Mouse (Mus musculus): Measurements from ENCODE around the gene Srcin1. TPM values are rescaled to one million over a fixed set of nuclear protein-coding genes. Genes with fewer than 3 reads are reported as not detected.

The Srcin1 gene
- polyA plus RNA-seq, 1 experiment from 2014 or later, result 0.08 TPM

GRCm38 (mm10) chr11:97523107-97523506 is 52.9 kb downstream of the Srcin1 start:
- Histone ChIP-seq H3K9ac (ENCODE audit: low read length) (no peak overlapping the region), H3K27me3 (ENCODE audit: control insufficient read depth, insufficient read depth, low read length) (peaks cover 16% of the 10 kb centered on the region; the same call in 1 of the 2 replicates), H3K4me1 (ENCODE audit: control insufficient read depth, insufficient read depth, low read length) (no peaks in the 10 kb centered on the region), H3K9me3 (replicated peaks; ENCODE audit: control insufficient read depth, low read length) (no peaks in the 10 kb centered on the region), H3K4me3 (ENCODE audit: low read length) (no peak overlapping the region), H3K27ac (ENCODE audit: low read length) (no peak overlapping the region), H3K4me2 (ENCODE audit: low read depth, low read length) (no peak overlapping the region), H3K36me3 (ENCODE audit: control insufficient read depth, insufficient read depth) (no peaks in the 10 kb centered on the region)
- WGBS, result 82% methylated on average over 14 of the region's 14 CpGs
- ATAC-seq (replicated peaks; ENCODE audit: extremely low read depth, insufficient read depth, low FRiP score), result no peak

GRCm38 (mm10) chr11:97521741-97522474 is 54.1 kb downstream of the Srcin1 start:
- Histone ChIP-seq H3K9ac (ENCODE audit: low read length) (no peak overlapping the region), H3K4me2 (ENCODE audit: low read depth, low read length) (no peak overlapping the region), H3K9me3 (replicated peaks; ENCODE audit: control insufficient read depth, low read length) (no peaks in the 10 kb centered on the region), H3K27me3 (ENCODE audit: control insufficient read depth, insufficient read depth, low read length) (peaks cover 16% of the 10 kb centered on the region; the same call in 1 of the 2 replicates), H3K4me1 (ENCODE audit: control insufficient read depth, insufficient read depth, low read length) (no peaks in the 10 kb centered on the region), H3K4me3 (ENCODE audit: low read length) (no peak overlapping the region), H3K27ac (ENCODE audit: low read length) (no peak overlapping the region), H3K36me3 (ENCODE audit: control insufficient read depth, insufficient read depth) (no peaks in the 10 kb centered on the region)
- ATAC-seq (replicated peaks; ENCODE audit: extremely low read depth, insufficient read depth, low FRiP score), result no peak
- 73% methylated on average over 29 of the region's 29 CpGs for WGBS

- no peaks in the 10 kb centered on the region for H3K4me1 ChIP-seq (ENCODE audit: control insufficient read depth, insufficient read depth, low read length)
- H3K4me3 ChIP-seq (ENCODE audit: low read length), result no peak overlapping the region
- H3K27me3 ChIP-seq (ENCODE audit: control insufficient read depth, insufficient read depth, low read length), result peaks cover 14% of the 10 kb centered on the region; the same call in 1 of the 2 replicates
- H3K9me3 ChIP-seq (replicated peaks; ENCODE audit: control insufficient read depth, low read length), result no peaks in the 10 kb centered on the region
- H3K9ac ChIP-seq (ENCODE audit: low read length), result no peak overlapping the region
- WGBS, result 86% methylated on average over 7 of the region's 7 CpGs
- no peak overlapping the region for H3K4me2 ChIP-seq (ENCODE audit: low read depth, low read length)
- no peak overlapping the region for H3K27ac ChIP-seq (ENCODE audit: low read length)
- H3K36me3 ChIP-seq (ENCODE audit: control insufficient read depth, insufficient read depth), result no peaks in the 10 kb centered on the region
- no peak for ATAC-seq (replicated peaks; ENCODE audit: extremely low read depth, insufficient read depth, low FRiP score)
These were observed 55.4 kb downstream of the Srcin1 start for GRCm38 (mm10) chr11:97520541-97520940.

- Histone ChIP-seq H3K4me2 (ENCODE audit: low read depth, low read length) (no peak overlapping the region), H3K27me3 (ENCODE audit: control insufficient read depth, insufficient read depth, low read length) (peaks cover 3% of the 10 kb centered on the region; the same call in 1 of the 2 replicates), H3K9me3 (replicated peaks; ENCODE audit: control insufficient read depth, low read length) (no peaks in the 10 kb centered on the region), H3K4me1 (ENCODE audit: control insufficient read depth, insufficient read depth, low read length) (no peaks in the 10 kb centered on the region), H3K4me3 (ENCODE audit: low read length) (no peak overlapping the region), H3K9ac (ENCODE audit: low read length) (no peak overlapping the region), H3K36me3 (ENCODE audit: control insufficient read depth, insufficient read depth) (no peaks in the 10 kb centered on the region), H3K27ac (ENCODE audit: low read length) (no peak overlapping the region)
- ATAC-seq (replicated peaks; ENCODE audit: extremely low read depth, insufficient read depth, low FRiP score), result no peak
- WGBS, result 84% methylated on average over 3 of the region's 3 CpGs
These were observed 62.9 kb downstream of the Srcin1 start for GRCm38 (mm10) chr11:97513066-97513465.

GRCm38 (mm10) chr11:97512511-97512910 is 63.5 kb downstream of the Srcin1 start:
- Histone ChIP-seq H3K4me3 (ENCODE audit: low read length) (peak overlapping the region; percentile 9; the same call in 1 of the 2 replicates), H3K9me3 (replicated peaks; ENCODE audit: control insufficient read depth, low read length) (no peaks in the 10 kb centered on the region), H3K27me3 (ENCODE audit: control insufficient read depth, insufficient read depth, low read length) (peaks cover 3% of the 10 kb centered on the region; the same call in 1 of the 2 replicates), H3K4me1 (ENCODE audit: control insufficient read depth, insufficient read depth, low read length) (no peaks in the 10 kb centered on the region), H3K9ac (ENCODE audit: low read length) (no peak overlapping the region), H3K4me2 (ENCODE audit: low read depth, low read length) (peak overlapping the region; percentile 39), H3K27ac (ENCODE audit: low read length) (peak overlapping the region; percentile 70), H3K36me3 (ENCODE audit: control insufficient read depth, insufficient read depth) (no peaks in the 10 kb centered on the region)
- WGBS, result 74% methylated on average over 6 of the region's 6 CpGs
- no peak for ATAC-seq (replicated peaks; ENCODE audit: extremely low read depth, insufficient read depth, low FRiP score)

GRCm38 (mm10) chr11:97511661-97512369 is 64.2 kb downstream of the Srcin1 start:
- H3K27ac ChIP-seq (ENCODE audit: low read length), result peak overlapping the region; percentile 70
- no peaks in the 10 kb centered on the region for H3K36me3 ChIP-seq (ENCODE audit: control insufficient read depth, insufficient read depth)
- 39% methylated on average over 13 of the region's 13 CpGs for WGBS
- peak overlapping the region; percentile 12 for H3K9ac ChIP-seq (ENCODE audit: low read length)
- H3K9me3 ChIP-seq (replicated peaks; ENCODE audit: control insufficient read depth, low read length), result no peaks in the 10 kb centered on the region
- ATAC-seq (replicated peaks; ENCODE audit: extremely low read depth, insufficient read depth, low FRiP score), result peak; percentile 49; the same call in 1 of the 2 replicates
- H3K27me3 ChIP-seq (ENCODE audit: control insufficient read depth, insufficient read depth, low read length), result peaks cover 3% of the 10 kb centered on the region; the same call in 1 of the 2 replicates
- H3K4me1 ChIP-seq (ENCODE audit: control insufficient read depth, insufficient read depth, low read length), result no peaks in the 10 kb centered on the region
- peak overlapping the region; percentile 28 for H3K4me3 ChIP-seq (ENCODE audit: low read length)
- H3K4me2 ChIP-seq (ENCODE audit: low read depth, low read length), result peak overlapping the region; percentile 39

GRCm38 (mm10) chr11:97510966-97511660 is 64.9 kb downstream of the Srcin1 start:
- peak overlapping the region; percentile 39 for H3K4me2 ChIP-seq (ENCODE audit: low read depth, low read length)
- WGBS, result 32% methylated on average over 10 of the region's 10 CpGs
- peaks cover 3% of the 10 kb centered on the region; the same call in 1 of the 2 replicates for H3K27me3 ChIP-seq (ENCODE audit: control insufficient read depth, insufficient read depth, low read length)
- peak overlapping the region; percentile 12 for H3K9ac ChIP-seq (ENCODE audit: low read length)
- no peak for ATAC-seq (replicated peaks; ENCODE audit: extremely low read depth, insufficient read depth, low FRiP score)
- no peaks in the 10 kb centered on the region for H3K9me3 ChIP-seq (replicated peaks; ENCODE audit: control insufficient read depth, low read length)
- H3K4me1 ChIP-seq (ENCODE audit: control insufficient read depth, insufficient read depth, low read length), result no peaks in the 10 kb centered on the region
- no peaks in the 10 kb centered on the region for H3K36me3 ChIP-seq (ENCODE audit: control insufficient read depth, insufficient read depth)
- no peak overlapping the region for H3K4me3 ChIP-seq (ENCODE audit: low read length)
- peak overlapping the region; percentile 52 for H3K27ac ChIP-seq (ENCODE audit: low read length)

- Histone ChIP-seq H3K4me3 (ENCODE audit: low read length) (no peak overlapping the region), H3K9ac (ENCODE audit: low read length) (0 out of 2 replicates have a peak overlapping the region, but pooled peaks have one; percentile 26), H3K9me3 (replicated peaks; ENCODE audit: control insufficient read depth, low read length) (no peaks in the 10 kb centered on the region), H3K4me1 (ENCODE audit: control insufficient read depth, insufficient read depth, low read length) (no peaks in the 10 kb centered on the region), H3K27ac (ENCODE audit: low read length) (0 out of 2 replicates have a peak overlapping the region, but pooled peaks have one; percentile 10), H3K4me2 (ENCODE audit: low read depth, low read length) (no peak overlapping the region), H3K36me3 (ENCODE audit: control insufficient read depth, insufficient read depth) (no peaks in the 10 kb centered on the region), H3K27me3 (ENCODE audit: control insufficient read depth, insufficient read depth, low read length) (peaks cover 3% of the 10 kb centered on the region; the same call in 1 of the 2 replicates)
- WGBS, result 71% methylated on average over 24 of the region's 24 CpGs
- peak; percentile 21 for ATAC-seq (replicated peaks; ENCODE audit: extremely low read depth, insufficient read depth, low FRiP score)
These were observed 66.1 kb downstream of the Srcin1 start for GRCm38 (mm10) chr11:97509715-97510485.
